Comparison of ENCODE assay signal across 21 mouse cellular contexts in the genomic region with DNA sequence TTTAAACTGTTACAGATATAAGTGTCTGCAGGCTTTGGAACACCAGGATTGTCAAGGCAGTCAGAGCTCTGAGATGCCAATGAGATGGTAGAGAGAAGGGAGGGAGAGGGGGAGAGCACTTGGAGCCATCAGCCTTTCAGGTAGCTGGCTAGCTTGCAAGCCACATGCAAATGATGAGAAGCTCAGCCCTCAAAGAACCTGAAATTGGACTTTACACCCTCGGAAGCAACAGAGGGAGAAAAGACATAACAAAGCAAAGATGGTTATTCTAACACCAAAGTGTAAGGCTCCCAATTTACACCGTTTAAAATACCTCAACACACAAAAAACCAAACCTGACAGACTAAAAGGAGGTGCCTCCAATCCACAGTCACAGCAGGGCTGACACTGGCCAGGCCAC.
DNase-seq lines count a peak whose midpoint lies in the region; TF ChIP-seq lines count a peak whose summit lies in the region.
"Had no signal": no experiment of that assay in that cellular context is flagged by ENCODE, and none has a peak within 500 bp of the region (broad histone marks: within the 10 kb centered on the region; RNA-seq: fewer than 3 reads in every experiment).

No protein-coding gene starts in this region.

- peak overlapping the region; percentile 20; the same call in 1 of the 2 replicates for H3K27ac ChIP-seq in layer of hippocampus, adult 2 months
- H3K27ac ChIP-seq: embryonic facial prominence, embryonic 13.5 days; embryonic facial prominence, embryonic 15.5 days; forebrain, embryonic 10.5 days; forebrain, embryonic 12.5 days had no signal

- peak; percentile 46 for DNase-seq in heart, adult 11 months
- no peak for DNase-seq in heart, adult 9 months (ENCODE audit: low spot score in 2 of 2)
- DNase-seq in kidney, adult 9 months, result peak; percentile 51
- no peak for DNase-seq in kidney, postnatal 10 days
- no peak for DNase-seq in layer of hippocampus, adult 2 months (ENCODE audit: low spot score in 2 of 2)
- DNase-seq in layer of hippocampus, adult 11-12 months (ENCODE audit: low spot score), result no peak
- DNase-seq: adrenal gland, adult 2 months; adrenal gland, postnatal 10 days; adrenal gland, postnatal 25 days; cerebellum, adult 11 months; cerebellum, adult 18-20 months; cerebellum, adult 8-10 months; cerebellum, adult 9-11 months; cerebellum, postnatal 14 days; cerebellum, postnatal 36 days; embryo, embryonic 11 days had no signal

- TF ChIP-seq CTCF in layer of hippocampus, adult 2 months (conservative IDR thresholded peaks at IDR 0.05), result no peak

- no peak overlapping the region for H3K4me3 ChIP-seq in layer of hippocampus, adult 2 months
- H3K4me3 ChIP-seq: embryonic facial prominence, embryonic 13.5 days; embryonic facial prominence, embryonic 15.5 days; erythroblast, embryonic 14.5 days; forebrain, embryonic 10.5 days; forebrain, embryonic 12.5 days had no signal

Comparison
In these comparisons a context has a peak if more than half of its experiments do, and no peak if none do; other contexts are left out.
1. DNase-seq: peak in heart, adult 11 months (single experiment) and kidney, adult 9 months (single experiment); none in heart, adult 9 months (0 of 2), kidney, postnatal 10 days (single experiment), layer of hippocampus, adult 2 months (0 of 2) and layer of hippocampus, adult 11-12 months (single experiment).